Mouse (Mus musculus) bone marrow, adult 2 months (tissue): ENCODE measurements around the gene H2afj.

Source experiments
- CTCF ChIP-seq: fragments of 200-500 bp; IDR thresholded peaks from 2 replicates; pipeline ENCODE4 v1.5.1; 2011; ENCODE audit warnings: low read length, control low read depth; ENCODE audit not compliant: control insufficient read depth, insufficient read depth
- POLR2A ChIP-seq: fragments of 200-500 bp; IDR thresholded peaks from 2 replicates; pipeline ENCODE4 v1.6.1; 2011; ENCODE audit warnings: low read depth, mild to moderate bottlenecking, control low read depth, low read length, borderline replicate concordance; ENCODE audit not compliant: control insufficient read depth

- no peak for TF ChIP-seq CTCF
- no peak for TF ChIP-seq POLR2A
These were observed 5.1 kb downstream of the H2afj start for GRCm38 (mm10) chr6:136813117-136813516.
